Mouse (Mus musculus) right cerebral cortex, postnatal 10 days (tissue): ENCODE results near the gene Fam222a.

Experiments
- DNase-seq, 2 experiments: peaks; one replicate each; pipeline ENCODE4 v3.0.0; 2021; ENCODE audit warnings: low spot score in 2 of 2

The Fam222a gene

GRCm38 (mm10) chr5:114560533-114560936 is 7.3 kb upstream of the Fam222a start:
- no peak for DNase-seq

GRCm38 (mm10) chr5:114560965-114561364 is 6.9 kb upstream of the Fam222a start:
- no peak for DNase-seq

GRCm38 (mm10) chr5:114563994-114564393 is 3.8 kb upstream of the Fam222a start:
- DNase-seq, result no peak

- DNase-seq, result peak in 1 of 2 experiments; percentile 39
Measured at GRCm38 (mm10) chr5:114565305-114565704, 2.5 kb upstream of the Fam222a start.

- no peak for DNase-seq
Measured at GRCm38 (mm10) chr5:114565751-114566150, 2.1 kb upstream of the Fam222a start.

GRCm38 (mm10) chr5:114566461-114566860 is 1.4 kb upstream of the Fam222a start:
- DNase-seq, result no peak

GRCm38 (mm10) chr5:114567075-114567517 is 720 bp upstream of the Fam222a start:
- peak; percentile 97 to 98 for DNase-seq

- no peak for DNase-seq
Measured at GRCm38 (mm10) chr5:114568818-114569217, 1.0 kb downstream of the Fam222a start.

GRCm38 (mm10) chr5:114569918-114570670 is 2.3 kb downstream of the Fam222a start:
- peak; percentile 90 to 93 for DNase-seq

- peak in 1 of 2 experiments; percentile 42 for DNase-seq
Measured at GRCm38 (mm10) chr5:114570791-114571450, 3.1 kb downstream of the Fam222a start.

- DNase-seq, result peak in 1 of 2 experiments; percentile 61
Measured at GRCm38 (mm10) chr5:114571451-114572030, 3.7 kb downstream of the Fam222a start.

GRCm38 (mm10) chr5:114572997-114573396 is 5.2 kb downstream of the Fam222a start:
- DNase-seq, result peak in 1 of 2 experiments; percentile 23

- peak in 1 of 2 experiments; percentile 27 for DNase-seq
Measured at GRCm38 (mm10) chr5:114573920-114574628, 6.3 kb downstream of the Fam222a start.

GRCm38 (mm10) chr5:114575010-114575409 is 7.2 kb downstream of the Fam222a start:
- DNase-seq, result peak in 1 of 2 experiments; percentile 32

GRCm38 (mm10) chr5:114575530-114575929 is 7.7 kb downstream of the Fam222a start:
- peak in 1 of 2 experiments; percentile 36 for DNase-seq

GRCm38 (mm10) chr5:114575986-114576605 is 8.3 kb downstream of the Fam222a start:
- DNase-seq, result peak; percentile 65 to 83

- DNase-seq, result no peak
Measured at GRCm38 (mm10) chr5:114578361-114578760, 10.5 kb downstream of the Fam222a start.

- DNase-seq, result peak; percentile 84 to 87
Measured at GRCm38 (mm10) chr5:114579714-114580357, 12.0 kb downstream of the Fam222a start.

- peak in 1 of 2 experiments; percentile 60 for DNase-seq
Measured at GRCm38 (mm10) chr5:114581486-114581885, 13.7 kb downstream of the Fam222a start.

GRCm38 (mm10) chr5:114583046-114583445 is 15.2 kb downstream of the Fam222a start:
- no peak for DNase-seq
